Mouse (Mus musculus): ENCODE measurements around the gene Myh6.

- no peak for TF ChIP-seq CTCF (IDR thresholded peaks at IDR 0.05)
- peak; percentile 62; the same call in 1 of the 2 replicates for TF ChIP-seq POLR2A (IDR thresholded peaks at IDR 0.05; ENCODE audit: insufficient read depth, low read depth, low read length)
Observed at GRCm38 (mm10) chr14:55002687-55003120, 36.0 kb upstream of the Myh6 start.
